Mouse (Mus musculus): ENCODE results near the gene Arhgap42.

Arhgap42 gene

GRCm38 (mm10) chr9:9128996-9129694 is 109.8 kb downstream of the Arhgap42 start:
- DNase-seq, result no peak

- no peak for DNase-seq
These were observed 111.7 kb downstream of the Arhgap42 start for GRCm38 (mm10) chr9:9127041-9127755.

DNA sequence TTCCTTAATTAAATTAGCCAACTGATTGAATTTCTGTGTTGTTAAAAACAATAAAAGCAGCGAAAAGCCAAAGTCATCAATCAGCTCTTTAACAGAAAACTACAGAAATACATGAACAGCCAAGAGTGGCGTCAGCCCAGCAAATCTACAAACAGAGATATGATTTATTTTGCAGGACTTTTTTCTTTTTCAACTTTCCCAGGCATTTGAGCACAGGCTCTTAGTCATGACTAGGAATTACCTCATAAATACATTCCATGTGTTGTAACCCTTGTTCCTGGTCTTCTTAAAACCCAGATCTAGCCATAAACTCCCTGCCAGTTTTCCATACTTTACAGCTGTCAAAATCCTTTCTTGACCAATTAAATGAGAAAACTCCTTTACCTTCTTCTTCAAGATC is 114.7 kb downstream of the Arhgap42 start:
- no peak for DNase-seq

DNA sequence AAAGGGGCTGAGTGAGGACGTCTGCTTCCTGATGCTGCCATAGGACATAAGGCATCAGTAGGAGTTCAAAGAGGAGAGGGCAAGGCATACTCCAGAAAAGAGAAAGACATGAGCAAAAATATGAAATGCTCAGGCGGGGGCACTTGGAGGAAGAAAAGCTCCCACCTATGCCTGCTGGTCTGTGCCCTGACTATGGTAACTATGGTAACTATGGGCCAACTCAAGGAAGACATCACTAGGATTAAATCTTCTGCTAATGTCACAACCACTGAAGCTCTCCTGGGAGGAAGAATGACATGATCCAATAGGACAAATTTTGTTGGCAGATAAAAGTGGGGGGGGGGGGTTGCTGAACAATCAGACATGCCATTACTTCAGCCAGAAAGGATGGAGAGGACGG is 124.6 kb downstream of the Arhgap42 start:
- DNase-seq, result no peak

- DNase-seq, result no peak
These were observed 125.1 kb downstream of the Arhgap42 start for GRCm38 (mm10) chr9:9113847-9114246.

DNA sequence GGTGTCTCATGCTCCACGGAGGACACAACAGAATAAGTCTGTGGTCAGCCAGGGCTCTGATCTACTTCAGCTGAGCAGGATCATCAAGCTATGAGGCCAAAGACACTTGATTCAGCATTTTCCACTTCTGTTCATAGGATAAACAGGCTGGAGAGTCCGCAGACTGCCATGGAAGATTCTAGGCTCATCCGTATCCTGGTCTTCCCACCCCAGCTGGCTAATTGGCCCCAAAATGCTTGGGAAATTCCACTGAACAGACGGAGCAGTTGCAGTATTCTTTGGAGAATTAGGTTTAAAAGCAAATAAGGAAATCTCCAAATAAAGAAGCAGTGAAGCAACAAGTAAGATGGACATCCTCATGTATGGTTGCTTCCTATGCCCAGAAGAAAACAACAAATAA is 126.0 kb downstream of the Arhgap42 start:
- DNase-seq, result no peak

DNA sequence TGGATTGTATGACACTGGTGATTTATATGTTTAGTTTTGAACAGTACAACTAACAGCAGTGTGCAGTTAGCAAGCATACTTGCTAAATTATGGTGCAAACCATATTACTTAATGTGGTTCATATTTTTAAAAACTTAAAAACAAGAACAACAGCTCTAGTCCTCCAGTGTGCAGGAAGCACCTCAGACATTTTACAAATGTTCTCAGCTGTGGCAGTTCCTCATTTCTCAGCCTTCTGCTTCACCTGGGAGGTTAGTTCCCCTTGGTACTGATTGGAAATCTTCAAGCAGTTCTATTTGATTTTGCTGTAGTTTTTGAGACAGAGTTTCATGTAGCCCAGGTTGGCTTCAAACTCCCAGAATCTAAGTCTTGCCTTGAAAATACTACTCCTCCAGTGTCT is 131.2 kb downstream of the Arhgap42 start:
- DNase-seq, result no peak

DNA sequence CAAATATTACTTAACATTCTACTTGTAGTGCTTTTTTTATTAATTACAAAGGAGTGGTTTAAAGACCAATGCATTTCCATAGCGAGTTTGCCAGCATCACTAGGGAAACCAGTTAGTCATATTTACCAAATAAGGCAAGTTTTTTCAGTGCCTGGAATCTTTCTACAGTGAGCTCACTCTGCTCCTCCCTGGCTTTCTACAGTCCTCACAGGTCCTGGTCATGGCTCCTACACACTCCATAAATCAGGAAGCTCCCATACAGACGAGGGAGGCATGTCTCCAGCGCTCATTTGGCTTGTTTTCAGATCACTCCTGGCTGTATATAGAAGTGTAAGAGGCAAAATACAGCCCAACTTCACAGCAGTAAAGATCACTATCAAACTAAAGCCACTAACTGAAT is 134.1 kb downstream of the Arhgap42 start:
- no peak for DNase-seq

- no peak for DNase-seq
These were observed 136.8 kb downstream of the Arhgap42 start for GRCm38 (mm10) chr9:9102158-9102514.

DNA sequence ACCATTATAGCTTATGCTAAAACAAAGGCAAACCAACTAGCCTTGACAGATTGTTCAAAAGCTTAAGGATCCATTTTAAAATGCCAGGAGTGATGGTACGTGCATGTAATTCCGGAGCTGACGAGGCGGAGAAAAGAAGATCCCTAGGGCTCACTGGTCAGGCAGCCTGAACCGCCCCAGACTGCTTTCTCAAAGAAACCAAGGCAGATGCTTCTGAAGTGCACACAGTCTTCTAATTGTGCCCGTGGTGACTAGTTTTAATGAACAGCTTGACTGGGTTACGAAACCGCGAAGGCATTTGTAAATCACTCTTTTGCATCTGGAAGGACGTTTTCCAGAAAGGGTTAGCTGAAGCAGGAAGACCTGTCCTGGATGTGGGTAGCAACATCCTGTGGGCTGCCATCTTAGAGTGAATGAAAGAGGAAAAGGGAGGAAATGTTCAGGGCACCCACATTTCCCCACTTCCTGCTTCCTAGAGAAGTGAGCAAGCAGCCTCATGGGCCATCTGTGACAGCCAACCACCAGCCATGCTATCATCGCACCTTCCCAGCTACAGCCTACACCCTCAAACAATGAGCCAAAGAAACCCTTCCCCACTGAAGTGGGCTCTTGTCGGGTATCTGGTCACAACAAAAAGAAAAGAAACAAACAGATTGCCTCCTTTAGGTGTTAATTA is 137.3 kb downstream of the Arhgap42 start:
- DNase-seq, result no peak

- DNase-seq, result no peak
These were observed 137.8 kb downstream of the Arhgap42 start for GRCm38 (mm10) chr9:9101055-9101454.

GRCm38 (mm10) chr9:9097835-9098234 is 141.1 kb downstream of the Arhgap42 start:
- DNase-seq, result no peak

DNA sequence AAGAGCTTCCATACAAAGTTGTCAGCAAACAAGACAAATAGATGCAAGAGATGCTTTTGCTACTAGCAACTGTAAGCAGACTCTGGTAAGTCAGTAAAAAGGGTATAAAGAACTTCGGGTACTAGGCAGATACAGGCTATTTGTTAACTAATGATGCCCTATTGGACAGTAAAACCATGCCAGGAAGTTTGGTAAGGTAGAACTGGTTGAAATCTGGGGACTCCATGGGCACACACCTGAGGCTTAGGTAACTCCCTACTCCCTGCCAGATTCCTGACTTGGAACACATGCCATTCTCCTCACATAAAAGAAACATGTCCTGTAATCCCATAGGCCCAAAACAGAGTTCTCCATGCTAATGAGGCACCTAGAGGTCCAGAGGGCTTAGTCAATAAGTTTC is 142.1 kb downstream of the Arhgap42 start:
- no peak for DNase-seq

DNA sequence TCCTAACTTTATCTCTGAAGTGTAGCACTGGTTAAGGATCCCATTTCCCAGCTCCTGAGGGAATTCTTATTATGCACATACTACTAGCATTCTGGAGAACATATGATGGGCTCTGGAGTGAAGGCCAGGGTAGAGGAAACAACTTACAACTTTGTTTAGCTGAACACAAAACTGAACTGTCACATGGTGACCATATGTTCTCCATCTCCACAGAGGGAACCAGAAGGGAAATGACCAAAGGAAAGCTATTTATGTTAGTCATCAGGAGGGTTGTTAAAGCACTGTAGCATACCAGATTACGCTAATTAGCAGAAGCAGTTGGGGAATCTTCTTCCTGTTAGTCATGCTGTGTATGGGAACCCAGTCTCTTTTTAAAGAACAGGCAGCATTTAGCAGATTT is 145.8 kb downstream of the Arhgap42 start:
- DNase-seq, result no peak

- DNase-seq, result no peak
These were observed 155.5 kb downstream of the Arhgap42 start for GRCm38 (mm10) chr9:9083441-9083840.

DNA sequence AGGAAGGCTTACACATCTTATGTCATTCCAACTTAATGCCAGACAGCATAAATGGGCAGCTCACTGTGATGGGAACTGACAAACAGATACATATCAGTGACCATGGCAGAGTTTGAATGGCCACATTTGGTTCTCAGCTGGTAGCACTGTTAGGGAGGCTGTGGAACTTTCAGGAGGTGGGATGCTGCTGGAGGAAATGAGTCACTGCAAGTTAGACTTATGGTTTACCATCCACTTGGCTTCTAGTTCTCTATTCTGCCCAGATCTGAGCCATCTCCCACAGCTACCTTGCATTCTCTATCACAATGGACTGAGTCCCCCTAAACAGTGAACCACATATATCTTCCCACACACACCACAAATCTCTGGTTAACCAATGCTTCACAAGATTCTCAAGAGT is 186.0 kb downstream of the Arhgap42 start:
- no peak for DNase-seq

GRCm38 (mm10) chr9:9051184-9051583 is 187.7 kb downstream of the Arhgap42 start:
- DNase-seq, result no peak

DNA sequence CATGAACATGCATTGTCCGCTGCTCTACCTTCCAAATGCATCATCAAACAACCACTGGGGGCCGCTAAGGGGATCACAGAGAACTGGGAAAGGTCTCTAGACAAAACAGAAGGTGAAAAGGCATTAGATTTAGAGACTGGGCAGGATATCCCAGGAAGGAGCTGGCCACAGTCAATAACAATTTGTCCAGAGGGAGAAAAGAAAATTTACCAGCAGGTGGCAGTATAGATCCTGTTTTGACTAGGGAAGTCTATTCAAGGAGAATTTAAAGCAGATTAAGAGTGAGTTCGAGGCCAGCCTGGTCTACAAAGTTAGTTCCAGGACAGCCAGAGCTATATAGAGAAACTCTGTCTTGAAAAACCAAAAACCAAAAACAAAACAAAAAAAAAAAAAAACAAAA is 189.7 kb downstream of the Arhgap42 start:
- DNase-seq, result no peak

DNA sequence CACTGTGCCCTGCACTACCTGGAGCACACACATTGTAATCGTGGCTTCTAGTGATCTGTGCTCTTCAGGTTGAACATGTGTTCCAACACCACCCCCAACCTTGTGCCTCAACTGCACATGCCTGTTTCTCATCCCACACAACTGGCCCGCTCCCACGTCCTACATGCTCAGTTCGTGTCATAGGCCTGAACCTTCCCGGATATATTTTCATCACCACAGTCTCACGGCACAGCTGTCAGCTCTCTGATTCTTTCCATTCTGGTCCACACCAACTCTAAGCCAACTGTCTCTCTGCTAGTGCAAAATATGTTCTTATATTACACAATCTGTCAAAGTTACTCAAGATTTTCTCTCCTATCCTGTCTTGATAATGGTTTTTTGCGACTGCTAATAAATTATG is 197.9 kb downstream of the Arhgap42 start:
- DNase-seq, result no peak

GRCm38 (mm10) chr9:9037017-9037671 is 201.8 kb downstream of the Arhgap42 start:
- DNase-seq, result no peak

DNA sequence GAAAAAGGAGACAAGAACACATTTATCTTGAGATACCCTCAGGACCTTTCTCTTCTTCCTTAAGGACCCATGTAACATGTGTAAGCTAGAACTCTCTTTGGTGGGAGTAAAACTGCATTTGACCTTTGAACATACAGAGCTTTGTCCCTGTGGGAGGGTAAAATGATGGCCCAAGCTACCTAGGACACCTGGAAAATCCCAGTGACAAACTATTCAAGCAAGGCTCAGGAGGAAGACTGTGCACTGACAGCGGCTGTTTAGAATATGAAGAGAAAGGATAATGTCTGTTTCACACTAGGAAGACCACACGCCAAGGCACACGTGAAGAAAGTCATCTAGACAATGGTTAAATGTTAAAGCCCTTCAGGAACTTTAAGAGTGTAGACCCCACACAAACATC is 211.0 kb downstream of the Arhgap42 start:
- DNase-seq, result no peak

DNA sequence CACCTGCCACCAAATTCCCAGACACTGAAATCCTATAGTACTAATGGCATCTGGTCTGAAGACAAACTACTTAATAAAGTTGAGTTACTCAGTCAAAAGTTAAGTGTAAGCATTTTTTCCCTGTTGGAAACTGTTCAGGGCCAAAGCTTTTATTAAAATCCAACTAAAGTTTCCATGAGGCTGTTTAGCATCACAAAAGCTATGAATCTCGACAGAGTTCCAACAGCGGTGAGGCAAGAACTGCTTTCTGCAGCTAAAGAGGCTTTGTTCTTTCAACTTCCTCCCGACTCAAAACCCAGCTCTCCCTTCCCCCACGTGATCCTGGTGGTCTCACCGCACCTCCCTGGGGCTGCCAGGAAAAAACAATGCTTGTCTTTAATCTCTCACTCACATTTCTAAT is 211.5 kb downstream of the Arhgap42 start:
- DNase-seq, result no peak

DNA sequence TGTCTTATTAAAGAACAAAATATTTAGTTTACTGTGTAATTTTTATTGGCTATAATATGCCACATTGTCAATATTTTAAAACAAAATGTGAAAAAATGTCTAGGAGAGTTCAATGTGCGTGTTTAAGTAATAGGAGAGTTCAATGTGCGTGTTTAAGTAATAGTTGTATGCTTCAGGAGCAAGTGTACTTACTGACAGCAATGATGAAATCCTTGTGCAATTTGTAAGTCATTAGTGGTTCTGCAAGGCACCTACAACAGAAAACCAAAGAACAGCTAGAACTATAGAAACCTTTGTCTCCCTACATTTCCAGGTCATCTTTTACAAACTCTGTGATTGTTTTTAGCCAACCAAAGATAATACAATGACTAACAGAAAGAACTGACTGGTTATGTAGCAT is 223.8 kb downstream of the Arhgap42 start:
- DNase-seq, result no peak

DNA sequence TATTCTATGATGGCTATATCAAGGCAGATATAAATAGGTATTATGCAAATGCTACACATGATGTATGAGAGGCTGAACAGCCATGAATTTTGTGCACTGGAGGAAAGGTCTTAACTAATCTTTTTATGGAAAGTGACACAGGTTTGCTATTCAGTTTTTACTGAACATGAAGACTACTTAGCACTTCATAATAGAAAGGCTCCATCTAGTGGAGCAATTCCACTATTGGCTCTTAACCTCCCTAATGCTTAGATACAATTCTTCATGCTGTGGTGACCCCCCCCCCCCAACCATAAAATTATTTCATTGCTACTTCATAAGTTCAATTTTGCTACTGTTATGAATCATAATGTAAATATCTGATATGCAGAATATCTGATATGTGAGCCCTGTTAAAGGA is 237.7 kb downstream of the Arhgap42 start:
- DNase-seq, result no peak

All from thymus, postnatal 36 days (tissue).